Mouse (Mus musculus): ENCODE data around the gene Naip1. TPM values are rescaled to one million over a fixed set of nuclear protein-coding genes. Genes with fewer than 3 reads are reported as not detected.
"Not testable (repeated sequence)": the region's sequence is repeated elsewhere in the genome, so short reads cannot be mapped to it uniquely, and the experiment has no call there.

Naip1 gene
- polyA plus RNA-seq, 1 experiment from 2014 or later, result not detected

DNA sequence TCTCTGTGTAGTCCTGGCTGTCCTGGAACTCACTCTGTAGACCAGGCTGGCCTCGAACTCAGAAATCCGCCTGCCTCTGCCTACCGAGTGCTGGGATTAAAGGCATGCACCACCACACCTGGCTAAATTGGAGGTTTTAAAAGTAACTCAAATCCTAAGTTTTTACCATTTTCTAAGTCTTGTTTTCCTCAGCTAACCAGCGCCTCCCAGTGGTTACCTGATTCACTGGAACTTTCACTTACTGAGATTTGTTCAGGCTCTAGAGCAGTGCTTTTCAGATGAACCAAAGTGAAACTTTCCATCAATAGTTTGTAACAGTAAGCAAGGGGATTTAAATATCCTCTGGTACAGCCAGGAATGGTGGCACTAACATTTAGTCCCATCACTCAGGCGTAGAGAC, 61.6 kb downstream of the Naip1 start:
- H3K4me1 ChIP-seq (replicated peaks); ATAC-seq (ENCODE audit: insufficient number of reproducible peaks, low FRiP score); H3K27me3 ChIP-seq (replicated peaks); H3K27ac ChIP-seq (ENCODE audit: poor library complexity, severe bottlenecking); H3K9ac ChIP-seq; H3K4me2 ChIP-seq; H3K9me3 ChIP-seq (replicated peaks); H3K36me3 ChIP-seq; H3K4me3 ChIP-seq: not testable (repeated sequence)
- WGBS, result 22% methylated on average over 5 of the region's 5 CpGs

DNA sequence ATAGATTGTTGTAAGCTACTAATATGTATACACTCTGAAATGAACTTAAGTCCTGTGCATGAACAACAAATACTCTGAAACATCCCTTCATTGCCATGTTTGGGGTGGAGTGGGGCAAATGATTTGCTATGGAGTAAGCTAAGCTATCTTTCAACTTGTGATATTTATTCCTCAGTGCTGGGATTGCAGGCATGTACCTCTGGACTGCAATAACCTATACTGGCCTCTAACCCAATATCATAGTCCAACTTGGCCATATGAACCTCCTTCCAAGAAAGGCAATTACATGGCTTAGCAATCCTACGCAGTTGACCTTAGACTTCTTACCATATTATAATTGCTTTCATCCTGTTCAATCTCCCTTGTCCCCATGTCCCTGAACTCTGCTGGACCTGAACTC, 82.1 kb downstream of the Naip1 start:
- ATAC-seq (ENCODE audit: insufficient number of reproducible peaks, low FRiP score), result no peak
- WGBS, result 88% methylated on average over 1 of the region's 1 CpGs
- Histone ChIP-seq H3K9ac (no peak overlapping the region), H3K4me2 (no peak overlapping the region), H3K9me3 (replicated peaks) (0 out of 2 replicates have a peak, but pooled peaks cover 3% of the 10 kb centered on the region), H3K27ac (ENCODE audit: poor library complexity, severe bottlenecking) (no peak overlapping the region), H3K27me3 (replicated peaks) (no peaks in the 10 kb centered on the region), H3K4me3 (no peak overlapping the region), H3K36me3 (no peaks in the 10 kb centered on the region), H3K4me1 (replicated peaks) (no peaks in the 10 kb centered on the region)

Other genes with a start within 250 kb of the Naip1 start
- gene Naip5, start 206.5 kb downstream of the Naip1 start, polyA plus RNA-seq (2016; fragmentation: Nextera tagmentation; extraction: Ambion mirVana), result 0.10 TPM in 1 of 2 replicates, not detected in the other
- gene Naip6, start 135.2 kb downstream of the Naip1 start, polyA plus RNA-seq (2016; fragmentation: Nextera tagmentation; extraction: Ambion mirVana), result 0.06 and 0.15 TPM in 2 replicates
- 53.3 and 56.2 TPM in 2 replicates for gene Gtf2h2, start 39.7 kb upstream of the Naip1 start, polyA plus RNA-seq (2016; fragmentation: Nextera tagmentation; extraction: Ambion mirVana)
- 1.5 and 1.6 TPM in 2 replicates for gene Ocln, start 99.8 kb upstream of the Naip1 start, polyA plus RNA-seq (2016; fragmentation: Nextera tagmentation; extraction: Ambion mirVana)
- gene Marveld2, start 164.1 kb upstream of the Naip1 start, polyA plus RNA-seq (2016; fragmentation: Nextera tagmentation; extraction: Ambion mirVana), result 3.6 and 4.4 TPM in 2 replicates
- 216 and 219 TPM in 2 replicates for gene Ak6, start 198.1 kb upstream of the Naip1 start, polyA plus RNA-seq (2016; fragmentation: Nextera tagmentation; extraction: Ambion mirVana)
- 27.3 and 28.7 TPM in 2 replicates for gene Rad17, start 198.2 kb upstream of the Naip1 start, polyA plus RNA-seq (2016; fragmentation: Nextera tagmentation; extraction: Ambion mirVana)
- 9.7 and 11.3 TPM in 2 replicates for gene Taf9, start 198.7 kb upstream of the Naip1 start, polyA plus RNA-seq (2016; fragmentation: Nextera tagmentation; extraction: Ambion mirVana)
- 4.6 and 4.8 TPM in 2 replicates for gene Ccdc125, start 216.8 kb upstream of the Naip1 start, polyA plus RNA-seq (2016; fragmentation: Nextera tagmentation; extraction: Ambion mirVana)